Mouse (Mus musculus) neutrophil, adult 65 days (primary cell): ENCODE data around the gene Gfod2. TPM values are rescaled to one million over a fixed set of nuclear protein-coding genes. Genes with fewer than 3 reads are reported as not detected.

ENCODE experiments used
- total RNA-seq: library from RNA; stranded (reverse); gene quantifications from 2 replicates; pipeline ENCODE4 v1.2.4, GENCODE M21; 2023

Gene Gfod2
- total RNA-seq = 0.25 and 0.60 TPM in 2 replicates

GRCm38 (mm10) chr8:105758277-105759108, at the start of gene Gfod2:
Gene Gfod2, minus strand, starts transcription at chr8:105758664.

GRCm38 (mm10) chr8:105707498-105708403, 50.7 kb downstream of the Gfod2 start, which contains the start of the genes 4933405L10Rik and Enkd1:
Gene 4933405L10Rik, plus strand, starts transcription at chr8:105707655.
Gene Enkd1, minus strand, starts transcription at chr8:105708210.

DNA sequence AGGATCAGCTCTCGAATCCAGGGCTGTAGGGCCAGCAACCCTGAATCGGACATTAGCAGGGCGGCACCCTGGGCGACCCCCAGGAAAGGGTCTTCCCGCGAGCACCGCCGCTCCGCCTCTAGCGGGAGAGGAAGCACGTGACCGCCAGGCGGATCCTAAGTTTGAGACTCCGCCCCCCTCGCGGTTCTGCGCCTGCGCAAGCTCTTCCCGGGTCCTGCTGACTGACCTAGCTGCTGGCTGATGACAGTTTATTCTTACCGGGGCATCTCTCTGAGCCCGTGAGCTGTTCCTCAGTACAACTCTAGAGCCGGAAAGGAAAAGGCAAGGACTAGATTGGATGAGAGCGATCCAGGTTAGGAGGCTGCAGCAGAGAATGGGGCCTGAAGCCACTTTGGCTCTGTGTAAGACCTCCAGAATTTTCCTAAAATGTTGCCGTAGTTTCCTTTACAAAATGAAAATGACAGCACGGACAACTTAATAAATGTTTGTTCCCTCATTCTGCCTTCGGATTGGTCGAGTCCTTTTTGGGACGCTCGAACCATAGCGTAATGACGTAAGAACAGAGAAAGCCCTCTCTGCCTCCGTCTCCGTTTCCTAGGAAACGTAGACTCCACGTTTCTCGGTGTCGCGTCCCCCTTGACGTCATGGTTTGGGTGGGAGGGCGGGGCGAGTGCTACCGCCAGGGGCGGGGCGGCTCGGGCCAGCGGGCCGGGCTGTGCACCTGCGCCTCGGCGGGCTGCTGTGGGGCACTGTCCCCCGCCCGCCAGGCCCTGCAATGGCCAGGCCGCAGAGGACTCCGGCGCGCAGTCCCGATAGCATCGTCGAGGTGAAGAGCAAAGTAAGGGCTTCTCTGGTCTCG, 57.3 kb downstream of the Gfod2 start, which contains the start of the genes Acd and Pard6a:
Acd (minus strand) TSS at position 137 of the 859 bp plus-strand sequence.
Pard6a (plus strand) TSS at position 183 of the 859 bp plus-strand sequence.

GRCm38 (mm10) chr8:105685796-105686308, 72.6 kb downstream of the Gfod2 start, which contains the start of gene Carmil2:
Gene Carmil2, plus strand, starts transcription at chr8:105686274.

Other genes starting within 250 kb of the Gfod2 start
- gene Hsd11b2, start 239.9 kb downstream of the Gfod2 start, total RNA-seq = not detected in 2 replicates
- gene Atp6v0d1, start 192.6 kb downstream of the Gfod2 start, total RNA-seq = 171 and 179 TPM in 2 replicates
- 12.0 and 14.2 TPM in 2 replicates for gene Ripor1, start 153.4 kb downstream of the Gfod2 start, total RNA-seq
- 81.4 and 116 TPM in 2 replicates for gene Ctcf, start 122.1 kb downstream of the Gfod2 start, total RNA-seq
- 0.66 TPM in 1 of 2 replicates, not detected in the other for gene Agrp, start 121.3 kb downstream of the Gfod2 start, total RNA-seq
- 10.1 and 11.5 TPM in 2 replicates for gene Carmil2, start 72.4 kb downstream of the Gfod2 start, total RNA-seq
- gene Acd, start 57.6 kb downstream of the Gfod2 start, total RNA-seq = 25.3 and 25.9 TPM in 2 replicates
- gene Pard6a, start 57.5 kb downstream of the Gfod2 start, total RNA-seq = 4.4 and 5.0 TPM in 2 replicates
- gene 4933405L10Rik, start 51.0 kb downstream of the Gfod2 start, total RNA-seq = not detected in 2 replicates
- gene Enkd1, start 50.5 kb downstream of the Gfod2 start, total RNA-seq = 6.0 and 6.4 TPM in 2 replicates
- gene Ranbp10, start 68.7 kb upstream of the Gfod2 start, total RNA-seq = 25.4 and 31.0 TPM in 2 replicates
- gene Tsnaxip1, start 69.1 kb upstream of the Gfod2 start, total RNA-seq = not detected in 2 replicates
- gene Cenpt, start 94.6 kb upstream of the Gfod2 start, total RNA-seq = 10.3 and 15.0 TPM in 2 replicates
- 29.9 and 31.8 TPM in 2 replicates for gene Thap11, start 96.5 kb upstream of the Gfod2 start, total RNA-seq
- gene Nutf2, start 101.9 kb upstream of the Gfod2 start, total RNA-seq = 4.2 and 17.5 TPM in 2 replicates
- gene Edc4, start 122.2 kb upstream of the Gfod2 start, total RNA-seq = 42.1 and 49.4 TPM in 2 replicates
- not detected in 2 replicates for gene Nrn1l, start 134.9 kb upstream of the Gfod2 start, total RNA-seq
- 8.1 and 8.8 TPM in 2 replicates for gene Pskh1, start 141.8 kb upstream of the Gfod2 start, total RNA-seq
- gene Ctrl, start 175.2 kb upstream of the Gfod2 start, total RNA-seq = not detected in 2 replicates
- 64.3 and 67.4 TPM in 2 replicates for gene Psmb10, start 179.8 kb upstream of the Gfod2 start, total RNA-seq
- not detected in 2 replicates for gene Lcat, start 184.7 kb upstream of the Gfod2 start, total RNA-seq
- 5.3 and 7.5 TPM in 2 replicates for gene Slc12a4, start 207.4 kb upstream of the Gfod2 start, total RNA-seq
- not detected in 2 replicates for gene Dpep3, start 220.8 kb upstream of the Gfod2 start, total RNA-seq
- gene Dus2, start 232.7 kb upstream of the Gfod2 start, total RNA-seq = 2.4 and 2.8 TPM in 2 replicates
- gene Dpep2nb, start 247.3 kb upstream of the Gfod2 start, total RNA-seq = not detected in 2 replicates